Mouse (Mus musculus) kidney, adult 2 months (tissue): ENCODE results near the gene Eef2kmt.

ENCODE experiments used
- CTCF ChIP-seq: fragments of 200-500 bp; conservative IDR thresholded peaks from 2 replicates; pipeline ENCODE4 v1.5.1; 2011; ENCODE audit warnings: low read depth, mild to moderate bottlenecking, control low read depth, low read length, moderate library complexity, mixed read lengths; ENCODE audit not compliant: insufficient read depth, insufficient read length
- POLR2A ChIP-seq: fragments of 200-500 bp; IDR thresholded peaks from one replicate; pipeline ENCODE4 v1.6.1; 2011; ENCODE audit warnings: low read depth, low read length, control low read depth

- TF ChIP-seq CTCF (no peak), POLR2A (no peak)
Observed at GRCm38 (mm10) chr16:5221403-5221802, 34.4 kb downstream of the Eef2kmt start.
